Mouse (Mus musculus) midbrain, embryonic 15.5 days (tissue): ENCODE data around the gene A530016L24Rik. TPM values are rescaled to one million over a fixed set of nuclear protein-coding genes. Genes with fewer than 3 reads are reported as not detected.

Source experiments
- ATAC-seq: fragments of 200-750 bp; cut with Nextera tagmentation; replicated peaks from 2 replicates; pipeline ENCODE4 v1.8.0; 2017; ENCODE audit warnings: moderate TSS enrichment
- H3K27ac ChIP-seq: fragments of 300-500 bp; sonication (generic); 2 replicates; pipeline ENCODE4 v1.5.1; 2015; ENCODE audit warnings: mild to moderate bottlenecking, inconsistent platforms
- H3K27me3 ChIP-seq: fragments of 300-500 bp; sonication (generic); replicated peaks from 2 replicates; pipeline ENCODE4 v1.6.1; 2015; ENCODE audit warnings: inconsistent platforms
- H3K36me3 ChIP-seq: fragments of 300-500 bp; sonication (generic); replicated peaks from 2 replicates; pipeline ENCODE4 v1.6.1; 2015; ENCODE audit warnings: inconsistent platforms
- H3K4me1 ChIP-seq: fragments of 300-500 bp; sonication (generic); 2 replicates; pipeline ENCODE4 v1.6.1; 2015; ENCODE audit warnings: inconsistent platforms
- H3K4me2 ChIP-seq: fragments of 300-500 bp; sonication (generic); 2 replicates; pipeline ENCODE4 v1.6.1; 2015; ENCODE audit warnings: inconsistent platforms, mild to moderate bottlenecking, moderate library complexity
- H3K4me3 ChIP-seq: fragments of 300-500 bp; sonication (generic); 2 replicates; pipeline ENCODE4 v1.5.1; 2015; ENCODE audit warnings: mild to moderate bottlenecking, inconsistent platforms
- H3K9ac ChIP-seq: fragments of 300-500 bp; sonication (generic); 2 replicates; pipeline ENCODE4 v1.6.1; 2015; ENCODE audit warnings: mild to moderate bottlenecking, inconsistent platforms
- H3K9me3 ChIP-seq: fragments of 300-500 bp; sonication (generic); 2 replicates; pipeline ENCODE4 v1.6.1; 2016; ENCODE audit warnings: inconsistent platforms
- WGBS: fragments of 180-500 bp; shearing (Covaris S2); methylation state at CpG from one replicate; pipeline ENCODE4 v1.1.7; 2015; ENCODE audit warnings: mixed read lengths; 5-methylcytosine and 5-hydroxymethylcytosine counted together
- polyA plus RNA-seq: library from polyadenylated mRNA; unstranded; fragments of >200 nt; fragmentation: Nextera tagmentation; extraction: Ambion mirVana; gene quantifications from 2 replicates; pipeline ENCODE4 v1.2.1, GENCODE M21; 2015

Gene A530016L24Rik
- polyA plus RNA-seq, 1 experiment from 2014 or later: 0.22 TPM

DNA sequence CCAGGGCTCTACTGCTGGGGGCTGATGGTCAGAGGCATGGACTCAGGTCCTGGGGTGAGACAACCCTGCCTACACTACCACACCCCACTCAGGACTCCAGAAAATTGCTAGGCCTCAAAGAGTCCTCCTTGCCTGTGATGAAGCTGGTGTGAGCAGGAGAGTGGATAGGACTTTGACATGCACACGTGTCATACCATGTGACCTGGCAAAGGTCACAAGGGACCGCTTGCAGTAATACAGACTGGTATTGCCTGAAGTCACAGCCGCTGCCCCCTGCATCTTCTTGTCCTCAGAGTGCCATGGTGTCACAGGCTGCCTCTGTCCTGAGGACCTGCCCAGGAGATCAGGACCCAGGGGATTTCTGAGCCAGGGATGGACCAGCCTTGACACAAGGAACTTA, 24.7 kb upstream of the A530016L24Rik start:
- no peaks in the 10 kb centered on the region for H3K36me3 ChIP-seq
- H3K4me2 ChIP-seq: no peak overlapping the region
- WGBS: 80% methylated on average over 3 of the region's 3 CpGs
- H3K27me3 ChIP-seq: no peaks in the 10 kb centered on the region; the same call in none of the 2 replicates
- H3K9ac ChIP-seq: no peak overlapping the region
- peaks cover 8% of the 10 kb centered on the region for H3K4me1 ChIP-seq
- no peak overlapping the region for H3K27ac ChIP-seq
- ATAC-seq: no peak
- H3K4me3 ChIP-seq: no peak overlapping the region
- H3K9me3 ChIP-seq: no peaks in the 10 kb centered on the region

GRCm38 (mm10) chr12:112465928-112466327, 23.3 kb upstream of the A530016L24Rik start:
- Histone ChIP-seq H3K27me3 (no peaks in the 10 kb centered on the region; the same call in 1 of the 2 replicates), H3K36me3 (no peaks in the 10 kb centered on the region), H3K4me1 (peaks cover 19% of the 10 kb centered on the region), H3K27ac (no peak overlapping the region), H3K4me3 (no peak overlapping the region), H3K9me3 (no peaks in the 10 kb centered on the region), H3K9ac (no peak overlapping the region), H3K4me2 (no peak overlapping the region)
- no peak for ATAC-seq
- WGBS: 95% methylated on average over 17 of the region's 17 CpGs

DNA sequence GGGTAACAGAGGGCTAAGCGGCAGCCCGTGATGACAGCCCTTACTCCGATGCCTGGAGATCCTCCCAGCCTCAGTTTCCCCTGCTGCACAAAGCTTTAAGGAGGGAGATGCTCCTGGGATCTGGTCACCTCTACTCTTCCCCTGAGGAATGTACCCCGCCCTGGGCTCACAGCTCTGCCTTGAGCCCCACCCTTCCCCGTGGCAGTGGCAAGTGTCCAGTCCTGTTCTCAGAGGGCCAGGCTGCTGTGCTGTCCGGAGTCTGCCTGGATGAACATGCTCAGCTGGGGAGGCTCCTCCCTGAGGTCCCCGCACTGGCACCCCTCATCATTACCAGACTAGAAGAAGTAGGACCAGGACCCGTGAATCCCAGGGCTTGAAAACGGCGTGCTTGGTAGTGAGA, 21.9 kb upstream of the A530016L24Rik start:
- no peaks in the 10 kb centered on the region; the same call in 1 of the 2 replicates for H3K27me3 ChIP-seq
- no peaks in the 10 kb centered on the region for H3K9me3 ChIP-seq
- 75% methylated on average over 10 of the region's 10 CpGs for WGBS
- H3K4me1 ChIP-seq: peaks cover 19% of the 10 kb centered on the region
- no peaks in the 10 kb centered on the region for H3K36me3 ChIP-seq
- H3K4me2 ChIP-seq: no peak overlapping the region
- no peak overlapping the region for H3K4me3 ChIP-seq
- H3K9ac ChIP-seq: no peak overlapping the region
- H3K27ac ChIP-seq: no peak overlapping the region
- no peak for ATAC-seq

GRCm38 (mm10) chr12:112469393-112469792, 19.9 kb upstream of the A530016L24Rik start:
- Histone ChIP-seq H3K9ac (no peak overlapping the region), H3K9me3 (no peaks in the 10 kb centered on the region), H3K36me3 (no peaks in the 10 kb centered on the region), H3K27ac (no peak overlapping the region), H3K4me2 (no peak overlapping the region), H3K4me3 (no peak overlapping the region), H3K4me1 (peaks cover 30% of the 10 kb centered on the region), H3K27me3 (peaks cover 3% of the 10 kb centered on the region; the same call in 1 of the 2 replicates)
- 69% methylated on average over 7 of the region's 7 CpGs for WGBS
- ATAC-seq: no peak

GRCm38 (mm10) chr12:112470216-112470615, 19.0 kb upstream of the A530016L24Rik start:
- peaks cover 28% of the 10 kb centered on the region for H3K4me1 ChIP-seq
- H3K4me2 ChIP-seq: no peak overlapping the region
- no peaks in the 10 kb centered on the region for H3K9me3 ChIP-seq
- H3K4me3 ChIP-seq: no peak overlapping the region
- no peak overlapping the region for H3K9ac ChIP-seq
- no peaks in the 10 kb centered on the region for H3K36me3 ChIP-seq
- H3K27ac ChIP-seq: peak overlapping the region; percentile 60
- WGBS: 35% methylated on average over 5 of the region's 5 CpGs
- ATAC-seq: no peak
- H3K27me3 ChIP-seq: peaks cover 9% of the 10 kb centered on the region; the same call in 1 of the 2 replicates

DNA sequence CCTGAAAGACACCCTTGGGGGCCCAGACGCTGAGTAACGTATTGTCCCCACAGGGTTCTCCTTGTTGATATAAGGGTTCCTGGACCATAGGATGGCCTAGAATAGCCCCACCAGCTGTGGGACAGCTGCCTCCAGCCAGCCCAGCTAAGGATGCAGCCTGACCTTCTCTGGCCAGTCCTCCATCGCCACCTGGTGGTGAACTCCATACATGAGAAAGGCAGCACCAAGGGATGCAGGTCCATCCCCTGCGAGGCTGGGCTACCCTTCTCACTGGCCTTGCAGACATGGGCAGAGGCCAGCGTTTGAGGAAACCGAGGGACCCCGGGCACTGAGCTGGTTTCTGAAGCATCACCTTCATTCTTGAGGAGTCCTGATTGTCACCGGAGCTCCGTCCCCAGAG, 15.5 kb upstream of the A530016L24Rik start:
- ATAC-seq: peak; percentile 76
- Histone ChIP-seq H3K9me3 (no peaks in the 10 kb centered on the region), H3K27me3 (0 out of 2 replicates have a peak, but pooled peaks cover 14% of the 10 kb centered on the region), H3K4me2 (no peak overlapping the region), H3K36me3 (no peaks in the 10 kb centered on the region), H3K9ac (no peak overlapping the region), H3K4me1 (peaks cover 26% of the 10 kb centered on the region), H3K27ac (no peak overlapping the region), H3K4me3 (no peak overlapping the region)
- WGBS: 13% methylated on average over 9 of the region's 9 CpGs

DNA sequence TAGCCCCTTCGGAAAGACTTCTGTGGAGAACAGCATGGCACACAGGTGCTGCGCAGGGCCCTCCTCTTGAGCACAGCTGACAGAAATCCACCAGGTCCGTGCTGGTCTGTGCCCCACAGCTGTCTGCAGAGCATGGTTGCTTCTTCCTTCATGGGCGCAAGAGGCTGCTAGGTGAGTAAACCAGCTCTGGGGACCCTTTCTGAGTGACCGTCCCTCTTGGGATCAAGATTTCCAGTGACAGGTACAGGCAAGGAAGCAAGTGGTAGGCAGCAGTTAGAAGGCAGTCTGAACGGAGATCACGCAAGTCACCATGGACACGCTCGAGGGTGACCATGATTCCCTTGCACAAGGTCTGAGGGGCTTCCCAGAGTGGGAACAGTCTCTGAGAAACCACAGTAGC, 287 bp downstream of the A530016L24Rik start:
- ATAC-seq: no peak
- Histone ChIP-seq H3K4me1 (peaks cover 8% of the 10 kb centered on the region; the same call in 1 of the 2 replicates), H3K36me3 (no peaks in the 10 kb centered on the region)

DNA sequence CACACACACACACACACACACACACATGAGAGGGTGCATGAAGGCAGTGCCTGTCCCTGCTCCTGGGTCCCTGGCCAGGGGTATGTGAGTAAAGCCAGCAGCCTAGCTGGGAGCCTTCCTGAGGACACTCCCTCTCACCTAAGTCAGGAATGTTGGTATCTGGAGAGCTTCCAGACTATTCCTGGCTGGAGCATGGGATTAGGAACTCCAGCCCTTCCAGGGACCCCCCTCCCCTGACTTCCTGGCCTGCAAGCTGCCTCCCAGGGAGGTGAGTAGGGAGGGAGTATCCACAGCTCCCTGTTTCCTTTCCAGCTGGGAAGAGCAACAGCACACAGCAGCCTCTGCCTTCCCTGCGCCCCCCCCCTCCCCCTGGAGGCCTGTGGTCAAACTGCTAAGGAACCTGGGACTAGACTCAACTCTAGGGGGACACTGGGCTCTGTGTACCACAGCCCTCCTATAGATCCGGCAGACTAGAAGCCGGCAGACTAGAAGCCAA, 1.2 kb downstream of the A530016L24Rik start:
- H3K4me2 ChIP-seq: no peak overlapping the region
- WGBS: 33% methylated on average over 3 of the region's 3 CpGs
- H3K27ac ChIP-seq: no peak overlapping the region
- no peaks in the 10 kb centered on the region for H3K9me3 ChIP-seq
- H3K9ac ChIP-seq: no peak overlapping the region
- ATAC-seq: no peak; the same call in 1 of the 2 replicates
- H3K4me3 ChIP-seq: no peak overlapping the region
- H3K36me3 ChIP-seq: no peaks in the 10 kb centered on the region
- peaks cover 8% of the 10 kb centered on the region; the same call in 1 of the 2 replicates for H3K4me1 ChIP-seq
- no peaks in the 10 kb centered on the region for H3K27me3 ChIP-seq

More for the DNA sequence above, 287 bp downstream of the A530016L24Rik start:
- Histone ChIP-seq H3K4me3 (no peak overlapping the region), H3K9me3 (no peaks in the 10 kb centered on the region), H3K4me2 (no peak overlapping the region), H3K27ac (no peak overlapping the region), H3K27me3 (no peaks in the 10 kb centered on the region), H3K9ac (no peak overlapping the region)
- 94% methylated on average over 9 of the region's 9 CpGs for WGBS

DNA sequence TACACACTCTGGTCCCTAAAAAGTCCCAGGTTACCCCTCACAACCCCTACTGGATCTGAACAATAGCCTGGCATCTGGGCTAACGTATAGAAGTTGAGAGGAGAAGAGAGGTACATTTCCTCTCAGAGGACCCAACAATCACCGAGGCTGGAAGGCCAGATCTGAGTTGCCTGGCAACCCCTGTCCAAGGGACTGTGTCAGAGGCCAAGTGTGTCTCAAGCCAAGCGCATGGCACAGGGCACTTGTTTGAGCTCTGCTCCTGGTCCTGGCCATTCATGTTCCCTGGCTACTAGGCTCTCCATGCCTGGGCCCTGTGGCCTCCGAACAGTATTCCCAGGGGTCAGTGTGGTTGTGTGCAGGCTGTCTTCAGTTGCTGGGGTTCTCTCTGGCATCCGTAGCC, 6.9 kb downstream of the A530016L24Rik start:
- 56% methylated on average over 5 of the region's 5 CpGs for WGBS
- ATAC-seq: no peak
- Histone ChIP-seq H3K4me3 (no peak overlapping the region), H3K4me2 (no peak overlapping the region), H3K9ac (no peak overlapping the region), H3K36me3 (no peaks in the 10 kb centered on the region), H3K27ac (no peak overlapping the region), H3K27me3 (no peaks in the 10 kb centered on the region), H3K4me1 (peaks cover 10% of the 10 kb centered on the region; the same call in 1 of the 2 replicates), H3K9me3 (no peaks in the 10 kb centered on the region)

GRCm38 (mm10) chr12:112497731-112498130, 8.5 kb downstream of the A530016L24Rik start:
- 84% methylated on average over 8 of the region's 8 CpGs for WGBS
- 0 out of 2 replicates have a peak, but pooled peaks cover 7% of the 10 kb centered on the region for H3K4me1 ChIP-seq
- no peaks in the 10 kb centered on the region for H3K27me3 ChIP-seq
- no peak overlapping the region for H3K4me3 ChIP-seq
- H3K4me2 ChIP-seq: no peak overlapping the region
- H3K27ac ChIP-seq: no peak overlapping the region
- H3K36me3 ChIP-seq: no peaks in the 10 kb centered on the region
- no peaks in the 10 kb centered on the region for H3K9me3 ChIP-seq
- no peak for ATAC-seq
- no peak overlapping the region for H3K9ac ChIP-seq

DNA sequence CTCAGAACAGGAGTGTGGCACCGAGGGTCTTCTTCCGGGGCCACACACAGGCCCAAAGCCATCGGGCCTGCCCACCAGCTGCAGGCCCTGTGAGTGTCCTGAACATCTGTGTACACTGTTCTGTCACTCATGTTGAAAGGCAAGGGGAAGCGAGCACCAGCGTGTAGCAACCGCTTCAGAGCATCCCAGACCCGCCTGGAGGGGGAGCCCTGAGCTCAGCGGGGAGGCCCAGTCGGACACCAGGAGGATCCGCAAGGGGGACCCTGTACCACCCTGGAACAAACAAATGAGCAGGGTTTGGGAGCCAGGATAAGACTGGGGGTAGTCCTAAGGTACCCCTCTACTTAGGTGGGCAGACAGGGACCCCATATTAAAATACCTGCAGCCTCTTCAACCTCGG, 9.4 kb downstream of the A530016L24Rik start:
- WGBS: 46% methylated on average over 11 of the region's 11 CpGs
- ATAC-seq: no peak
- H3K27ac ChIP-seq: no peak overlapping the region

DNA sequence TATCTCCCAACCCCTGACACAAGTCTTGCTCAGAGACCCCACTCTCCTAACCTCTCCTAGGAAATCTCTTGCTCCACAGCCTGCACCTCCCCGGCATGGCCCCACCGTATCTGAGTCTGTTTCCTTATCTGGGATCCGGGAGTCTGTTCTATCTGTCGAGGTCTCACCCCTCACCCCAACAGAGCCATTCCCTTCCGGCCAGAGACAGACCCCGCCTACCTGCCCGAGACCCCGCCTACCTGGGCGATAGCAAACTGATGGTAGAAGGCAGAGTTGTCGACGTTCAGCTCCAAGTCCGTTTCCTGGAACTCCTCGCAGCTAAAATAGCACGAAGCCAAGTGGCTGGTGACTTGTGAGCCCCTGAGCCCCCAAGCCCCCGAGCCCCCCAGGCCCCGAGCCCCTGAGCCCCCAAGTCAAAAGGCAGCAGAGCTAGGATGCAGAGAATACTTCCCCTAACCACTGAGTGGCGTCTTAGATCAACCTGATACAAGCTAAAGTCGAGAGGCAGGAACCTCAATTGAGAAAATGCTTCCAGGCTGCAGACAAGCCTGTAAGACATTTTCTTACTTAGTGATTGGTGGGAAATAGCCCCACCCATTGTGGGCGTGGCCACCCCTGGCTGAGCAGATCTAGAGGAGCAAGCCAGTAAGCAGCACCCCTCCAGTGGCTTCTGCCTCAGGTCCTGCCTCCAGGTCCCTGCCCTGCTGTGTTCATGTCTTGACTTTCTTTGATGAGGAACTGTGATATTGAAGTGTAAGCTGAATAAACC, 13.9 kb downstream of the A530016L24Rik start:
- Histone ChIP-seq H3K4me2 (no peak overlapping the region), H3K4me3 (no peak overlapping the region), H3K9ac (no peak overlapping the region), H3K4me1 (peaks cover 32% of the 10 kb centered on the region), H3K27me3 (no peaks in the 10 kb centered on the region), H3K36me3 (no peaks in the 10 kb centered on the region), H3K9me3 (no peaks in the 10 kb centered on the region), H3K27ac (no peak overlapping the region)
- no peak for ATAC-seq
- 42% methylated on average over 19 of the region's 19 CpGs for WGBS

More for the DNA sequence above, 9.4 kb downstream of the A530016L24Rik start:
- no peaks in the 10 kb centered on the region for H3K9me3 ChIP-seq
- H3K4me2 ChIP-seq: no peak overlapping the region
- H3K36me3 ChIP-seq: no peaks in the 10 kb centered on the region
- H3K4me1 ChIP-seq: 0 out of 2 replicates have a peak, but pooled peaks cover 7% of the 10 kb centered on the region
- no peak overlapping the region for H3K9ac ChIP-seq
- H3K4me3 ChIP-seq: no peak overlapping the region
- H3K27me3 ChIP-seq: no peaks in the 10 kb centered on the region
